Mouse (Mus musculus) megakaryocyte, adult 5-6 weeks (primary cell): Measurements from ENCODE around the gene Prss53. TPM values are rescaled to one million over a fixed set of nuclear protein-coding genes. Genes with fewer than 3 reads are reported as not detected.
A peak's percentile ranks its signal among the peaks of the same experiment; 100 is the strongest.
"Not testable (repeated sequence)": the region's sequence is repeated elsewhere in the genome, so short reads cannot be mapped to it uniquely, and the experiment has no call there.

Experiments used
- ATAC-seq: 2 replicates; pipeline ENCODE4 v1.8.0; 2016; ENCODE audit warnings: mild to moderate bottlenecking, inconsistent platforms; ENCODE audit not compliant: poor library complexity, severe bottlenecking
- total RNA-seq, 2 experiments: library from RNA; stranded (forward) in 1 of 2; stranded (reverse) in 1 of 2; fragments of 153-499, 151-499 nt in 1 of 2; fragments of 221-1000, 200-1000 nt in 1 of 2; gene quantifications; 2 replicates each; pipeline versions ENCODE4 v1.2.3 to v1.2.4; 2015 to 2017

The Prss53 gene
- total RNA-seq, 2 experiments from 2014 or later = not detected

- ATAC-seq = no peak
Measured at GRCm38 (mm10) chr7:127912938-127913337, 22.2 kb upstream of the Prss53 start.

- ATAC-seq = peak; percentile 100
Measured at GRCm38 (mm10) chr7:127912190-127912871, 21.6 kb upstream of the Prss53 start, which contains the start of gene Kat8. TSS of gene Kat8 (plus strand) at chr7:127912516.

- ATAC-seq = no peak
Measured at GRCm38 (mm10) chr7:127908656-127909055, 17.9 kb upstream of the Prss53 start.

DNA sequence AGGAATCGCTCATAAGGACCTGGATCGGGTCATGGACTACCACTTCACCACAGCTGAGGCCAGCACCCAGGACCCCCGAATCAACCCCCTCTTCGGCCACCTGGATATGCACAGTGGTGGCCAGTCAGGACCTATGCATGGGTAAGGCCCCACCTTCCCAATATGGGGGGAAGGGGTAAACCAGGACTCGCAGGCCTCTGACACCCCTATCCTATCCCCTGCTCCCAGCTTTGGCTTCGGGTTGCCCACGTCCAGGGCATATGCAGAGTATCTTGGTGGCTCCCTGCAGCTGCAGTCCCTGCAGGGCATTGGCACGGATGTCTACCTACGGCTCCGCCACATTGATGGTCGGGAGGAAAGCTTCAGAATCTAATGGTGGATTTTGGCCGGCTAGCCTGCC lies 17.2 kb upstream of the Prss53 start:
- no peak for ATAC-seq

DNA sequence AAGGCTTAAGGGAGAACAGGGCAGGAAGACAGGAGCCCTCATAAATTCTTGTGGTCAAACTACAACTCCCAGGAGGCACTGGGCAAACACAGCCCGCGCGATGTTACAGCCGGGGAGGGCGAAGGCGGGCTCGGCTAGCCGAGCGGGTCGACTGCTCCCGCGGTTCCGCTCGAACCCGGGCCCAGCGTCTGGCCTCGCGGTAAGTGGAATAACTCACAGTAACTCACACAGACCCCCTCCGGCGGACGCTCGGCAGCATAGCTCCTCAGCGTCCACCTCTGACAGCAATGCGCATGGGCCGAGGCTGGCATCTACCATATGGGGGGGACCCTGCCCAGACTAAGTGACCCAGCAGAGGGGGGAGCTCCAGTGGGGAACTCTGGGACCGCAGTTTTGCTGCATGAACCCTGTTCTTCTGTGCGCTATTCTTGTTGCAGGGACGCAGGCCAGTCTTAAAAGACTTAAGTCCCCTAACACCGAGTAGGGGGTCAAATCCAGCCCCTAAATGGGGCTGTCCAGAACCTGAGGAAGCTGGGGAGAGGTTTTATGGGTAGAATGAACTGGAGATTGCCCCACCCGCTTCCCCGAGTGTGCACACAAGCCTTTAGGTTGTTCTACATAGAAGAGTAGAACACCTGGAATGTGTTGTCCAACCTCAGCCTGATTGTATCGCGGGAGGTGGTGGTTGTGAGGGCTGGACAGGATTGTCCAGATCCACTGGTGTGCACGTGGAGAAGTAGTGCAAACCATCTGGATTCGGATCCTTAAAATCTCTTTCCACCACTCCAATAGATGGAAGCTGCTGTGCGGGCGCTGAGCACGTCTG lies 13.4 kb upstream of the Prss53 start, which contains the start of gene Bckdk:
Gene Bckdk, plus strand, starts transcription at position 112 of the 826 bp plus-strand sequence.
- peak; percentile 86 for ATAC-seq

DNA sequence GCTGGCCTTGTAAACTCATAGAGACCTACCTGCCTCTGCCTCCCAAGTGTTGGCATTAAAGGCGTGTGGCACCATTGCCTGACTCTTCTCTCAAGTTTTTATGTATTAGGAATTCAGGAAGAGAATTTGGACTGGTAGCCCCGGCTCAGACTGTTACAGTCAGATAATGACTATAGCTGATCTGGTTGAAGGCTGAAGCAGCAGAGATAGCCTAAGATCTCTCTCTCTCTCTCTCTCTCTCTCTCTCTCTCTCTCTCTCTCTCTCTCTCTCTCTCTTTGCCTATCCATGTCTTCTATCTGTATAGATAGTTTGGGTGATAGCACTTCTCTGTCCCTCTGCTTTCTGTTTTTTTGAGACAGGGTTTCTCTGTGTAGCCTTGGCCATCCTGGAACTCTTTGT lies 11.0 kb upstream of the Prss53 start:
- ATAC-seq = no peak

GRCm38 (mm10) chr7:127899997-127900396 lies 9.2 kb upstream of the Prss53 start:
- no peak for ATAC-seq

DNA sequence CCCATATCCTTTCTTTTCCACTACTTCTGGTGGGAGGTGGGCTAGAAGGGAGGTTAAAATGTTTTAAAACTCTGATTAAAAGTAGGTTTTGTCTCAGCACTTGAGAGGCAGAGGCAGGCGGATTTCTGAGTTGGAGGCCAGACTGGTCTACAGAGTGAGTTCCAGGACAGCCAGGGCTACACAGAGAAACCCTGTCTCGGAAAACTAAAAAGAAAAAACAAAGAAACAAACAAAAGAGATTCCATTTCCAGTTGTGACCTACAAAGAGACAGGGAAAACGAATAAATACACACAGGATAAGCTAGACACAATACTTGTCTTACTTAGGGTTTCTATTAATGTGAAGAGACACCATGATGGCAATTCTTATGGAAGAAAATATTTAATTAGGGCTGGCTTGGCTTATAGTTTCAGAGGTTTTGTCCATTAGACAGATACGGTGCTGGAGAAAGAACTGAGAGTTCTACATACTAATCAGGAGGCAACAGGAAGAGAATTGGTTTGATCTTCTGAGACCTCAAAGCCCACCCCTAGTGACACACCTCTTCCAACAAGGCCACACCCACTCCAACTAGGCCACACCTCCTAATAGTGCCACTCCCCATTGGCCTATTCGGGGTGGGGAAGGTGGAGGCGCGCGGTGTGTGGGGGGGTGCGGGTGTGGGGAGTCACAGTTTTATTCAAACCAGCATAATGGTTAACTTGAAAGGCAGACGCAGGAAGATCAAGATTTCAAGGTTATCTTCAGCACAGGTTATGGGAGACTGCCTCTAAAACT lies 7.6 kb upstream of the Prss53 start:
- ATAC-seq = no peak

- ATAC-seq = no peak
Measured at GRCm38 (mm10) chr7:127897542-127897941, 6.8 kb upstream of the Prss53 start.

GRCm38 (mm10) chr7:127896384-127896783 lies 5.6 kb upstream of the Prss53 start:
- peak; percentile 45; the same call in 1 of the 2 replicates for ATAC-seq

GRCm38 (mm10) chr7:127895891-127896290 lies 5.1 kb upstream of the Prss53 start:
- not testable (repeated sequence) for ATAC-seq

DNA sequence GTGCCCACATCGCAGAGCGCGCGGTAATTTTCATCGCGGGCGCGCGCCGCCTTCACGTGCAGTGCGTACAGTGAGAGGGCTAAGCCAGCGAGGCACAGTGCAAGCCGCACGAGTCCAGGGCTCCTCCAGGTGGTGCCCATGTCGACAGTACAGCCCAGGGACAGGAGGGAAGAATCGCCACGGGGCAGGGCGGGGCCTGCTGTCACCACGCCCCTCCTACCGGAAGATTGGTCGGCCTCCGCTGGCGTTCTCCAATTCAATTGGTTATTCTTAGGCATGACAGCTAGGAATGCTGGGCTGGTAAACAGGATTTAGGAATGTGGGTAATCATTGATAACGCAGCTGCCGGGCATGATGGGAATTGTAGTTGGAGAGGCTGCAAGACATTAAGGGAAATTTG lies 4.7 kb upstream of the Prss53 start, which contains the start of the genes Gm21974 and Vkorc1:
Gene Gm21974, minus strand, starts transcription at position 13 of the 400 bp plus-strand sequence.
Gene Vkorc1, minus strand, starts transcription at position 176 of the 400 bp plus-strand sequence.
- ATAC-seq = peak; percentile 95

GRCm38 (mm10) chr7:127894480-127894879 lies 3.7 kb upstream of the Prss53 start:
- ATAC-seq = no peak

DNA sequence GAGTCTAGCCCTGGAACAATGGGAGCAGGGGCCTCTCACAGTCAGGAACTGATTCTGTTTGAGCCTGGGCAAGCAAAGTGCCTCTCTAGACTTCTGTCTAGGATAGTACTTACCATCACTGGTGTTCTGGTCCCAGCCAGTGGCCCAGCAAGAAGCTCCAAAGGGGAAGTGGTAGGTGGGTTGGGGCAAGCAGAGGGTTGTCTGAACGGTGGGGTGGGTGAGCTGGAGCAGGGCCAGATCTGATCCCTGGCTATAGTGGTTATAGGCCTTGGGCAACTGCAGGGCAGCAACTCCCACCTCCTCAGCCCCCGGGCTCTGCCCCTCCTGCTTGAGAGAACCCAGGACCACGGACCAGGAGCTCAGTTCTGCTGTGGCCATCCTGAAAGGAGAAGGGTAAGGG lies 1.9 kb downstream of the Prss53 start:
- peak; percentile 35; the same call in 1 of the 2 replicates for ATAC-seq

GRCm38 (mm10) chr7:127887781-127888180 lies 3.0 kb downstream of the Prss53 start:
- no peak for ATAC-seq

DNA sequence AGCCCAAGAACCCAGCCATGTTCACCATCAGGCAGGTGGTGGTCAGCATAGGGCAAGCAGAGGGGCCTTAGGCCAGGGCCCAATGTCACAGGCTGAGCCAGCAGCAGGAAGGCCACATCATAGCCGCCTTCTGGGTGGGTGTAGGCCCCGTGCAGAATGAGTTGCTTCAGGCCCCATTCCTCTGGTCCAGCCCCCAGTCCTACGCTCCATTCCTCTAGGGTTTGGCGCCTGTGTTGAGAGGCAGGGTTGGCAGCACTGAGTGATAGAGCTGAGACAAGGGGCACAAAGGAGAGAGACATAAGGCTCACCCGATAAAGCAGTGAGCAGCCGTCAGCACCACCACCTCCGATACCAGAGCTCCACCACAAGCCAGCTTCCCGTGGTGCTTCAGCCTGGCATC lies 3.6 kb downstream of the Prss53 start:
- no peak for ATAC-seq

DNA sequence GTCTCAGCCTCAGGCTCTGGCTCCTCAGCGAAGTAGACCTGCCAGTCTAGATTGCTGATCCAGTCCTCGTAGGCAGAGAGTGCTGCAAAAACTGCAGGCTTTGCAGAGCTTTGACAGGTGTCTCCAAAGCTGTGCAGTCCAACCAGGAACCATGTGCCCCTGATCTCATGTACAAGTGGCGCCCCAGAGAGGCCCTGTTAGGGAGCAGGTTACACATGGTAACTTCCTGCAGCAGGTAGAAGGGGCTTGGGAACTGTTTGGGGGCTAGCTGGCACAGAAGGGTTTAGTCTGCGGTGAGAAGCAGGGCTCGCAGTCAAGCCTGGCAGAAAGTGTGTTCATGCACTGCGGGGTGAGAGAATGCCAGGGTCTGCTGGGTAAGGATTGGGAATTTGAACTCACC lies 4.2 kb downstream of the Prss53 start:
- ATAC-seq = no peak

DNA sequence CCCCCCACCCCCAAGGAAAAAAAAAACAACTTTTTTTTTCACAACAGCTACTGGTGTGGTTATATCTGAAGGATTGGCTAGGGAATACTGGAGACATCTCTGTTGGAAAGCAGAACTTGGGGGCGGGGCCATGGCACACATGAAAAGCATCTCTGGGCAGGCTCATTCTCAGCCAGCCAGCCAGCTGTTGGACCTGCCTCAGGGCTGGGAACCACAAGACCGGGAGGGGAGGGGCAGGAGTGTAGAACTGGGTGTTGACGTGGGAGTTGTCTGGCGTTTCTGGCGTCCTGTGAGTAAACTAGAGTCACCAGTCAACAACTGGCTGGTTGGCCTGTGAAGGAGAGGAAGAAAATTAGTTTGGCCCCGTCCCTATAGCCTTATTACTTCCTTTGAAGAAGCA lies 4.8 kb downstream of the Prss53 start:
- ATAC-seq = no peak

GRCm38 (mm10) chr7:127880431-127880830 lies 10.3 kb downstream of the Prss53 start:
- no peak for ATAC-seq

DNA sequence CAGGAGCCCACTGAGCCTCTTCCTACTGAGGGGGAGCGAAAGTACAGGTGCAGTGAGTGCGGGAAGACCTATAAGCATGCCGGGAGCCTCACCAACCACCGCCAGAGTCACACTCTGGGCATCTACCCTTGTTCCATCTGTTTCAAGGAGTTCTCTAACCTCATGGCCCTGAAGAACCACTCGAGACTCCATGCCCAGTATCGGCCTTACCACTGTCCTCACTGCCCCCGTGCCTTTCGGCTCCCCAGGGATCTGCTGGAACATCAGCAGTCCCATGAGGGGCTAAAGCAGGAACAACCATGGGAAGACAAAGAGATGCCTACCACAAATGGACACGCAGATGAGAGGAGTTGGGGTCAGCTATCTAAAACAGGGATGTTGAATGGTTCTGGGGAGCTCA lies 11.5 kb downstream of the Prss53 start:
- no peak for ATAC-seq
